Comparison of ENCODE assay signal across 17 mouse cellular contexts in genomic region chr1:161649387-161649786, GRCm38 (mm10).
A peak's percentile ranks its signal among the peaks of the same experiment; 100 is the strongest.
DNase-seq lines count a peak whose midpoint lies in the region; ATAC-seq and TF ChIP-seq lines count a peak whose summit lies in the region.
"Had no signal": no experiment of that assay in that cellular context is flagged by ENCODE, and none has a peak within 500 bp of the region (broad histone marks: within the 10 kb centered on the region; RNA-seq: fewer than 3 reads in every experiment).

No protein-coding gene starts in this region.

- H3K4me3 ChIP-seq in forebrain, postnatal 0 days (ENCODE audit: low read depth, low read length), result no peak overlapping the region
- no peak overlapping the region for H3K4me3 ChIP-seq in forebrain, embryonic 12.5 days (replicated peaks)
- H3K4me3 ChIP-seq in liver, postnatal 0 days (ENCODE audit: low read depth, low read length), result no peak overlapping the region
- no peak overlapping the region for H3K4me3 ChIP-seq in ES-E14 (ENCODE audit: insufficient read depth in 1 of 2, low read depth in 1 of 2, low read length in 2 of 2, poor library complexity in 1 of 2, severe bottlenecking in 1 of 2)
- H3K4me3 ChIP-seq: embryonic facial prominence, embryonic 12.5 days; limb, embryonic 13.5 days; lung, embryonic 15.5 days had no signal

- no peaks in the 10 kb centered on the region for H3K4me1 ChIP-seq in forebrain, postnatal 0 days (ENCODE audit: insufficient read depth)
- H3K4me1 ChIP-seq in forebrain, embryonic 12.5 days, result no peaks in the 10 kb centered on the region
- no peaks in the 10 kb centered on the region for H3K4me1 ChIP-seq in liver, postnatal 0 days (ENCODE audit: insufficient read depth)
- H3K4me1 ChIP-seq in ES-E14 (ENCODE audit: control insufficient read depth in 2 of 2, insufficient read depth in 2 of 2, low read length in 2 of 2, poor library complexity in 1 of 2), result no peaks in the 10 kb centered on the region
- H3K4me1 ChIP-seq: embryonic facial prominence, embryonic 12.5 days; limb, embryonic 13.5 days; lung, embryonic 15.5 days had no signal

- H3K4me2 ChIP-seq in forebrain, postnatal 0 days (ENCODE audit: low read depth), result no peak overlapping the region
- no peak overlapping the region for H3K4me2 ChIP-seq in forebrain, embryonic 12.5 days
- no peak overlapping the region for H3K4me2 ChIP-seq in liver, postnatal 0 days (ENCODE audit: low read depth, low read length)
- H3K4me2 ChIP-seq: embryonic facial prominence, embryonic 12.5 days; limb, embryonic 13.5 days; lung, embryonic 15.5 days; midbrain, embryonic 11.5 days had no signal

- TF ChIP-seq EP300 in liver, postnatal 0 days (IDR thresholded peaks at IDR 0.05; ENCODE audit: low read depth), result no peak

- H3K9me3 ChIP-seq in forebrain, postnatal 0 days (ENCODE audit: low read length), result no peaks in the 10 kb centered on the region
- no peaks in the 10 kb centered on the region for H3K9me3 ChIP-seq in forebrain, embryonic 12.5 days
- H3K9me3 ChIP-seq in liver, postnatal 0 days (ENCODE audit: low read length), result no peaks in the 10 kb centered on the region
- H3K9me3 ChIP-seq in ES-E14 (ENCODE audit: control insufficient read depth, insufficient read depth, low read depth, low read length), result no peaks in the 10 kb centered on the region
- H3K9me3 ChIP-seq: embryonic facial prominence, embryonic 12.5 days; limb, embryonic 13.5 days; lung, embryonic 15.5 days had no signal

- 62% methylated on average over 2 of the region's 2 CpGs for WGBS in forebrain, postnatal 0 days
- 58% methylated on average over 2 of the region's 2 CpGs for WGBS in forebrain, embryonic 12.5 days
- WGBS in liver, postnatal 0 days (ENCODE audit: insufficient replicate concordance), result 43% methylated on average over 2 of the region's 2 CpGs

- no peak overlapping the region for H3K9ac ChIP-seq in forebrain, postnatal 0 days
- no peak overlapping the region for H3K9ac ChIP-seq in forebrain, embryonic 12.5 days
- H3K9ac ChIP-seq in liver, postnatal 0 days (replicated peaks), result no peak overlapping the region
- H3K9ac ChIP-seq in ES-E14 (ENCODE audit: insufficient read depth, low read depth, low read length, poor library complexity, severe bottlenecking), result no peak overlapping the region
- H3K9ac ChIP-seq: embryonic facial prominence, embryonic 12.5 days; limb, embryonic 13.5 days; lung, embryonic 15.5 days had no signal

- no peaks in the 10 kb centered on the region for H3K36me3 ChIP-seq in forebrain, postnatal 0 days (ENCODE audit: insufficient read depth)
- H3K36me3 ChIP-seq in forebrain, embryonic 12.5 days (replicated peaks), result no peaks in the 10 kb centered on the region
- no peaks in the 10 kb centered on the region for H3K36me3 ChIP-seq in liver, postnatal 0 days (replicated peaks; ENCODE audit: insufficient read depth, low read length)
- H3K36me3 ChIP-seq in ES-E14 (ENCODE audit: control insufficient read depth, insufficient read depth, low read length, poor library complexity, severe bottlenecking), result no peaks in the 10 kb centered on the region
- H3K36me3 ChIP-seq: embryonic facial prominence, embryonic 12.5 days; limb, embryonic 13.5 days; lung, embryonic 15.5 days had no signal

- no peak for DNase-seq in forebrain, postnatal 0 days
- DNase-seq in liver, postnatal 0 days, result no peak
- DNase-seq in liver (no peak), ES-E14 (ENCODE audit: low read depth, low spot score) (peak; percentile 15)
- DNase-seq in retina, embryonic 14.5 days (ENCODE audit: low spot score), result peak; percentile 17
- DNase-seq in natural killer cell, adult 2 months (ENCODE audit: low spot score in 2 of 2), result no peak
- no peak for DNase-seq in right cerebral cortex, adult 18-20 months
- DNase-seq: adrenal gland, adult 8-10 months; cerebellum, postnatal 10 days; kidney, adult 18-20 months; kidney, postnatal 4 days; thymus, postnatal 4 days had no signal

- H3K27ac ChIP-seq in forebrain, postnatal 0 days (ENCODE audit: low read depth, low read length), result no peak overlapping the region
- H3K27ac ChIP-seq in forebrain, embryonic 12.5 days, result no peak overlapping the region
- no peak overlapping the region for H3K27ac ChIP-seq in liver, postnatal 0 days (ENCODE audit: low read depth)
- no peak overlapping the region for H3K27ac ChIP-seq in ES-E14 (ENCODE audit: insufficient read depth, low read depth, low read length, poor library complexity, severe bottlenecking)
- H3K27ac ChIP-seq: embryonic facial prominence, embryonic 12.5 days; limb, embryonic 13.5 days; lung, embryonic 15.5 days had no signal

- 0 out of 2 replicates have a peak, but pooled peaks have one; percentile 21 for TF ChIP-seq CTCF in forebrain, postnatal 0 days (IDR thresholded peaks at IDR 0.05; ENCODE audit: low read depth)
- peak; percentile 41 for TF ChIP-seq CTCF in liver, postnatal 0 days (IDR thresholded peaks at IDR 0.05; ENCODE audit: low read depth)

- ATAC-seq in forebrain, postnatal 0 days, result no peak
- no peak for ATAC-seq in forebrain, embryonic 12.5 days (ENCODE audit: low FRiP score)
- no peak for ATAC-seq in liver, postnatal 0 days

- in situ Hi-C loops in ES-E14 (cut with MboI; ENCODE audit: low sequenced_read_pairs in 2 of 2, unreplicated experiment in 2 of 2), result no loop called here

- no peaks in the 10 kb centered on the region for H3K27me3 ChIP-seq in forebrain, postnatal 0 days (ENCODE audit: insufficient read depth, low read length)
- no peaks in the 10 kb centered on the region for H3K27me3 ChIP-seq in forebrain, embryonic 12.5 days
- no peaks in the 10 kb centered on the region for H3K27me3 ChIP-seq in liver, postnatal 0 days (ENCODE audit: insufficient read depth, low read length)
- H3K27me3 ChIP-seq: embryonic facial prominence, embryonic 12.5 days; limb, embryonic 13.5 days; lung, embryonic 15.5 days had no signal

TF ChIP-seq in ES-E14, 5 proteins besides CTCF, POLR2A, EP300 and RAD21:
- TF ChIP-seq ZNF384 (IDR thresholded peaks at IDR 0.05; ENCODE audit: low read depth, low read length) (no peak), HCFC1 (IDR thresholded peaks at IDR 0.05; ENCODE audit: borderline replicate concordance, insufficient read depth, low read length) (no peak), ZC3H11A (IDR thresholded peaks at IDR 0.05; ENCODE audit: borderline replicate concordance, low read depth, low read length) (0 out of 2 replicates have a peak, but pooled peaks have one; percentile 3), MAFK (IDR thresholded peaks at IDR 0.05; ENCODE audit: insufficient read depth, low read depth, low read length) (no peak)
TF ChIP-seq in ES-E14: peak in this region for 1.

Comparison
In these comparisons a context has a peak if more than half of its experiments do, and no peak if none do; other contexts are left out.
1. DNase-seq: peak in ES-E14 (single experiment) and retina, embryonic 14.5 days (single experiment); none in forebrain, postnatal 0 days (single experiment), liver, postnatal 0 days (single experiment), liver (single experiment), natural killer cell, adult 2 months (0 of 2) and right cerebral cortex, adult 18-20 months (single experiment).